Mouse (Mus musculus) c-Kit-positive CD71-positive TER-119-positive erythroid progenitor cells, embryonic 14.5 days (primary cell): ENCODE results near the gene BC024978.

Experiments used
- DNase-seq: peaks from one replicate; pipeline ENCODE4 v3.0.0-alpha.2; 2013; ENCODE audit warnings: low spot score

Gene BC024978

DNA sequence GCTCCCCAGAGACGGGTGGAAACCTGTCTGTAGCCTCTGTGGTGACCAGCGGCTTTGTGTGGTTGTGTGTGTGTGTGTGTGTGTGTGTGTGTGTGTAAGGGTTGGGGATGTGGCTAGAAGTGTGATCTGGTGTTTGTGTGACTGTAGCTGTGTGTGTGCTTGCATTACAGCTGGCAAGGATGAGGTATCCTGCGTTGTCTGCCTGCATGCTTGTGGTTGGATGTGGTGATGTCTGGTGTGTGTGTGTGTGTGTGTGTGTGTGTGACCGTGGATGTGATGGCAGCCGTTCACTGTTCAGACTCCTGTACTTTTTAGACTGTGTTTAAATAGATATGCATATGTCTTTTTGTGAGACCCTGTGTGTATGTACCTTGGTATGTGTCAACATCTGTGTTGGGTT, 64.2 kb downstream of the BC024978 start:
- DNase-seq, result no peak
